Mouse (Mus musculus): ENCODE measurements around the gene Defb19. TPM values are rescaled to one million over a fixed set of nuclear protein-coding genes. Genes with fewer than 3 reads are reported as not detected.

The Defb19 gene
- not detected for total RNA-seq (2021)
- long read RNA-seq, experiment 1: 0 reads
- long read RNA-seq, experiment 2: 0 reads

- no peak for DNase-seq (ENCODE audit: low spot score)
Observed at GRCm38 (mm10) chr2:152580107-152580506, at the start of gene Defb19. Gene Defb19 (minus strand): TSS chr2:152580312.

- DNase-seq (ENCODE audit: low spot score): no peak
Observed at GRCm38 (mm10) chr2:152629904-152630303, 49.8 kb upstream of the Defb19 start.

- DNase-seq (ENCODE audit: low spot score): no peak
Observed at GRCm38 (mm10) chr2:152629239-152629638, 49.1 kb upstream of the Defb19 start.

- DNase-seq (ENCODE audit: low spot score): no peak
Observed at GRCm38 (mm10) chr2:152628066-152628465, 48.0 kb upstream of the Defb19 start.

- DNase-seq (ENCODE audit: low spot score): no peak
Observed at GRCm38 (mm10) chr2:152626774-152627591, 46.9 kb upstream of the Defb19 start, which contains the start of gene Rem1. Gene Rem1 (plus strand): TSS chr2:152626951.

- no peak for DNase-seq (ENCODE audit: low spot score)
Observed at GRCm38 (mm10) chr2:152625256-152625655, 45.1 kb upstream of the Defb19 start.

DNA sequence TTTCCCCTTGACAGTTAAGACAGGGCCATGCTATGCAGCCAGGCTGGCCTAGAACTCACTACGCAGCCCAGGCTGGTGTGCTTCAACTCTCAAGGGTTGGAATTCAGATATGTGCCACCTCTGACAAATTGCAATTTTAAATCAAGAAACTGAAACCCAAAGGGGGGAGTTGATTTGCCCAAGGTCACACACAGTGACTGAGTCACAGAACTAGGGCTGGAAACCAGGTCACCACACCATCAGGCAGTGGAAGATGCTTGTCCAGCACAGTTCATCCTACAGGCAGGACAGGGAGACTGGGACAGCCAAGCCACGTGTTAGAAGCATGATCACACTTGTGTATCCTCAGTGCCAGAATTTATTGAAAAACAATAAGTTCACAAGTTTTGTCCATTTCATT lies 44.5 kb upstream of the Defb19 start:
- no peak for DNase-seq (ENCODE audit: low spot score)

GRCm38 (mm10) chr2:152622953-152623352 lies 42.8 kb upstream of the Defb19 start, which contains the start of gene Defb25:
Gene Defb25 (minus strand): TSS chr2:152623053.
- DNase-seq (ENCODE audit: low spot score): no peak

DNA sequence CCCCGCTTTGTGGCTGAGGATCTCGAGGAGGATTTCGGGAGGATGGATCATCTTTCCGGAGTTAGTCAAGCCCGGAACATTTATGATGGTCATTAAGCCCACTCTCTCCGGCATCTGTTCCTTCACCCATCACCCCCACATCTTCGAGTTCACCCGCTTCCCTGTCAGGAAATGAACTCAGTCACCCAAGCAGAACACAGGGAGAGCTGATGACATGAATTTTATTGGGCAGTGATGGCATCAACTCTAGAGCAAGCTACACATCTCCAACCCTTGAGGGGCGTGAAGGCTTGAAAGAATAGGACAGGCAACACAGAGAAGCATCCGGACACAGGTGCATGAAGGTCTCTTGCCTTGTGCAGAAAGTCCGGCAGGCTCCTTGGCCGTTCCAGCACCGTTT lies 42.0 kb upstream of the Defb19 start:
- no peak for DNase-seq (ENCODE audit: low spot score)

GRCm38 (mm10) chr2:152620367-152621134 lies 40.4 kb upstream of the Defb19 start:
- peak; percentile 32 for DNase-seq (ENCODE audit: low spot score)

DNA sequence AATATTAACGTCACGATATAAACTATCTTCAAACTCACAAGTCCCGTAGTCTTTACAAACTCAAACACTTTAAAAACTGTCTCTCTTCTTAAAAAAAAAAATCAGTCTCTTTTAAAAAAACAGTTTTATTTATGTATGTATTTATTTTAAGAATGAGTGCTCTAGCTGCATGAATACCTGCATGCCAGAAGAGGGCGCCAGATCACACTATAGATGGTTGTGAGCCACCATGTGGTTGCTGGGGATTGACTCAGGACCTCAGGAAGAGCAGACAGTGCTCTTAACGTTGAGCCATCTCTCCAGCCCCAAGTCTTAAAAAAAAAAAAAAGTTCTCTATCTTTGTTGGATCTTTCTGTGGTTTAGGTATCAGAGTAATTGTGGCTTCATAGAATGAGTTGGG lies 37.3 kb upstream of the Defb19 start:
- DNase-seq (ENCODE audit: low spot score): no peak

GRCm38 (mm10) chr2:152616470-152616869 lies 36.4 kb upstream of the Defb19 start:
- no peak for DNase-seq (ENCODE audit: low spot score)

DNA sequence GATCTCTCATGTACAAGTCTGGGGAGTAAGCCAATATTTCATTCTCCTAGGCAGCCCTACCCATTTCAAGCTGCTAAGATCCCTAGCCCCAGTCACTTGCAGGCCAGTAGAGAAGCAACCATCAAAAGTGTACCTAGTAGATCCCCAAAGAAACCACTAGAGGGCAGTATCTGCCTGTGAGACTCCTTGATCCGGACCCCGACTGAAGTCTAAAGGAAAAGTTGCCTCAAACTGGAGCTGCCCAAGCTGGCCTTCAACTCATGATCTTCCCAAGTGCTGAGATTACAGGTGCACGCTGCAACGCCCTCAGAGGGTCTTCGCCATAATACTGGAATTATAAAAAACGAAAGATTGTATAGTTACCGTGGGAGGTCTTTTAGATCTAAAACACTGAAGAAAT lies 35.5 kb upstream of the Defb19 start:
- peak; percentile 66 for DNase-seq (ENCODE audit: low spot score)

DNA sequence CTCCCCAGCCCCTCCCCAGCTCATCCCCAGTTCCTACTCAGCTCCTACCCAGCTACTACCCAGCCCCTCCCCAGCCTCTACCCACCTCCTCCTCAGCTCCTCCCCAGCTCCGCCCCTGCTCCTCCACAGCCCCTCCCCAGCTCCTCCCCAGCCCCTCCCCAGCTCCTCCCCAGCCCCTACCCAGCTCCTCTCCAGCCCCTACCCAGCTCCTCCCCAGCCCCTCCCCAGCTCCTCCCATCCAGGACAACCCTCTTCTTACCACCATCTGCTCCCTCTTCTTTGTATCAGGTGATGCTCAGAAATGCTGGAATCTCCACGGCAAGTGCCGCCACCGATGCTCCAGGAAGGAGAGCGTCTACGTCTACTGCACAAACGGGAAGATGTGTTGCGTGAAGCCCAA lies 32.1 kb upstream of the Defb19 start:
- DNase-seq (ENCODE audit: low spot score): no peak

- no peak for DNase-seq (ENCODE audit: low spot score)
Observed at GRCm38 (mm10) chr2:152608719-152609118, 28.6 kb upstream of the Defb19 start.

- no peak for DNase-seq (ENCODE audit: low spot score)
Observed at GRCm38 (mm10) chr2:152607746-152608145, 27.6 kb upstream of the Defb19 start.

DNA sequence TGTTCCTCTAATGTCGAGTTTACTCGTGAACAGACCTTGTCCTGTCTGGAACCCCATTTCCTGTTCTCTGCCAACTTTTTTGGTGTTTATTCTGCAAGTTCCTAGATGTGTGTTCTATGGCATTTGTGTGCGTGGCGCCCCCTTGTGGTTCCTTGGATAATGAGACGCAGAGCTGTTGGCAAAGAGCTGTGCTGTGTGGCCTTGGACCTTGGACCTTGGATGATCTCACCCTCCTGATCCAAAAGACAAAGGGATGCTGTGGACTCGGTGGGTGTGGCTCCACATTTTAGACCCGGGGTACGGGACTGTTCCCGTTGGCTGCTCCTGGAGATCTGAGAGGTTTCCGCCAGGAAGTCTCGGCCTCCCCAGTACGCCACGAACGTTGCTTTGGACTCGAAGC lies 23.9 kb upstream of the Defb19 start, which contains the start of gene Defb36:
TSS of gene Defb36 (plus strand) at position 271 of the 400 bp plus-strand sequence.
- DNase-seq (ENCODE audit: low spot score): no peak

- DNase-seq (ENCODE audit: low spot score): no peak
Observed at GRCm38 (mm10) chr2:152601275-152601960, 21.3 kb upstream of the Defb19 start.

- DNase-seq (ENCODE audit: low spot score): no peak
Observed at GRCm38 (mm10) chr2:152600076-152600475, 20.0 kb upstream of the Defb19 start.

DNA sequence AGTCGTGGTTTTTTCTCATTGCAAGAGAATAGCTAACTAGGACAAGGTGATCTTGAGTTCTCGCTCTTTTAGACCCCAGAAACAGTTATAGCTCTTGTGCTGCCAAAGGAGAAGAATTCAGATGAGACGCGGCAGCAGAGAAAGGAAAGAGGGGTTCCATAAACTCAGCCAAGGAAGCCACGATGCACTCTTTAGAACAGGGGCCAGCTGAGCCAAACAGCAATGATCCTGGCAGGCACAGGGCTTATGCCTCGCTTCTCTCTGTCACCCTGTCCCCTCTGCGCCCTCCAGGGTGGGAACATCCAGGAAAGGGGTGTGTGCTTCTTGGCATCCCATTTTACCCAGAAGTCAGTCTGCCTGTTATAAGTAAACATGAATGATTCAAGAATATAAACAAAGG lies 19.2 kb upstream of the Defb19 start, which contains the start of gene Defb45:
TSS of gene Defb45 (minus strand) at position 101 of the 400 bp plus-strand sequence.
- DNase-seq (ENCODE audit: low spot score): no peak

GRCm38 (mm10) chr2:152589021-152589420 lies 8.9 kb upstream of the Defb19 start:
- no peak for DNase-seq (ENCODE audit: low spot score)

DNA sequence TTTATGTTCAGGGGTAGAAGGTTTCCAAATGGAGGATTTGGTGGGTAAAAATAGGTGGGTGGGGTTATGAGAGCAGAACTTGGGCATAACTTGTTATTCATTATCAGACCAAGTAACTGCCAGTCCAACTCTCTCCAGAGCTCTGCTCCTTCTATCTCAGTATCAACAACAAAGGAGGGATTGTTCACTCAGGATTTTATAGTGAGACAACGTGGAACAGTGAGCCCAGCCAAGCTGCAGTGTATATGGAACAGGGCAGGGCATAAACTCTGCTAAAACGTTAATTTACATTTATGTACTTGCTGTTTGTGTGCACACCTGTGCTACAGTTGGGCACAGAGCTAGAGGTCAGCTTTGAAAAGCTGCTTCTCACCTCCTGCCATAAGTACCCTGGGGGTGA lies 8.3 kb upstream of the Defb19 start:
- DNase-seq (ENCODE audit: low spot score): no peak
